Mouse (Mus musculus) liver, embryonic 11.5 days (tissue): ENCODE data around the gene Akap6. TPM values are rescaled to one million over a fixed set of nuclear protein-coding genes. Genes with fewer than 3 reads are reported as not detected.

Source experiments
- ATAC-seq: fragments of 200-750 bp; cut with Nextera tagmentation; replicated peaks from 2 replicates; pipeline ENCODE4 v1.8.0; 2017; ENCODE audit warnings: moderate number of reproducible peaks, mild to moderate bottlenecking, moderate TSS enrichment, moderate library complexity; ENCODE audit not compliant: low FRiP score
- DNase-seq: peaks from one replicate; pipeline ENCODE4 v3.0.0-alpha.2; 2017; ENCODE audit warnings: low spot score
- H3K27ac ChIP-seq: fragments of 300-500 bp; sonication (generic); 2 replicates; pipeline ENCODE4 v1.5.1; 2014; ENCODE audit warnings: mild to moderate bottlenecking, low read depth, low read length, control low read depth
- H3K27me3 ChIP-seq: fragments of 300-500 bp; sonication (generic); replicated peaks from 2 replicates; pipeline ENCODE4 v1.6.1; 2014; ENCODE audit warnings: low read length, mixed read lengths; ENCODE audit not compliant: control insufficient read depth, insufficient read depth
- H3K36me3 ChIP-seq: fragments of 300-500 bp; sonication (generic); 2 replicates; pipeline ENCODE4 v1.6.1; 2014; ENCODE audit warnings: mild to moderate bottlenecking, low read length, moderate library complexity, mixed read lengths; ENCODE audit not compliant: control insufficient read depth, insufficient read depth
- H3K4me1 ChIP-seq: fragments of 300-500 bp; sonication (generic); replicated peaks from 2 replicates; pipeline ENCODE4 v1.6.1; 2014; ENCODE audit warnings: low read length, mixed read lengths; ENCODE audit not compliant: control insufficient read depth, insufficient read depth
- H3K4me2 ChIP-seq: fragments of 300-500 bp; sonication (generic); 2 replicates; pipeline ENCODE4 v1.6.1; 2014; ENCODE audit warnings: mild to moderate bottlenecking, control low read depth, moderate library complexity
- H3K4me3 ChIP-seq: fragments of 300-500 bp; sonication (generic); 2 replicates; pipeline ENCODE4 v1.5.1; 2014; ENCODE audit warnings: low read depth, low read length, control low read depth
- H3K9ac ChIP-seq: fragments of 300-500 bp; sonication (generic); 2 replicates; pipeline ENCODE4 v1.6.1; 2014; ENCODE audit warnings: low read depth, low read length, control low read depth
- H3K9me3 ChIP-seq: fragments of 300-500 bp; sonication (generic); 2 replicates; pipeline ENCODE4 v1.6.1; 2016; ENCODE audit warnings: low read length, inconsistent platforms, mixed read lengths; ENCODE audit not compliant: control insufficient read depth
- WGBS: fragments of 180-500 bp; shearing (Covaris S2); extraction: QIAGEN DNeasy Blood & Tissue Kit; methylation state at CpG from one replicate; pipeline ENCODE4 v1.1.7; 2014; 5-methylcytosine and 5-hydroxymethylcytosine counted together
- polyA plus RNA-seq: library from polyadenylated mRNA; unstranded; fragments of >200 nt; fragmentation: Nextera tagmentation; extraction: Ambion mirVana; gene quantifications from 2 replicates; pipeline ENCODE4 v1.2.1, GENCODE M21; 2014

Akap6 gene
- polyA plus RNA-seq, 1 experiment from 2014 or later = 0.10 TPM

DNA sequence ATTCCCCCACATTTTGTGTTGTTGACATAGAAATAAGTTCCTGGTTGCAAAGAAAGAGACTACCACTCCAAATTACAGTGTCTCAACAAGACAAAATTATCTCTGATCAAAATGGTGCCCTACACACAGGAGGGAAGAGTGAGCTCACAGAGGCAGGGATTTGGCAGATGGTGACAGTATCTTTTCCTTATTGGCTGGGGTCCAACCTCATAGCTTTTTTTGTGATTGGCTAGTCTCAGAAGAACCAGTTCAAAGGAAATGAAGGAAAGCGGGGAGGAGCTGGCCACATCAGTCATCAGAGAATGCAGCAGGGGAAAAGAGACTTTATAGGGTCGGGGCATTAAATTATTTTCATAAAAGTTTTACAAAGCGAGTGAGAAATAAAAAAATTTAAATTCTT is 386.6 kb downstream of the Akap6 start:
- Histone ChIP-seq H3K4me3 (no peak overlapping the region), H3K27me3 (no peaks in the 10 kb centered on the region), H3K36me3 (no peaks in the 10 kb centered on the region), H3K9ac (no peak overlapping the region), H3K4me2 (no peak overlapping the region), H3K27ac (no peak overlapping the region), H3K4me1 (no peaks in the 10 kb centered on the region), H3K9me3 (no peaks in the 10 kb centered on the region)
- ATAC-seq (no peak), DNase-seq (no peak)
- 83% methylated on average over 3 of the region's 3 CpGs for WGBS

DNA sequence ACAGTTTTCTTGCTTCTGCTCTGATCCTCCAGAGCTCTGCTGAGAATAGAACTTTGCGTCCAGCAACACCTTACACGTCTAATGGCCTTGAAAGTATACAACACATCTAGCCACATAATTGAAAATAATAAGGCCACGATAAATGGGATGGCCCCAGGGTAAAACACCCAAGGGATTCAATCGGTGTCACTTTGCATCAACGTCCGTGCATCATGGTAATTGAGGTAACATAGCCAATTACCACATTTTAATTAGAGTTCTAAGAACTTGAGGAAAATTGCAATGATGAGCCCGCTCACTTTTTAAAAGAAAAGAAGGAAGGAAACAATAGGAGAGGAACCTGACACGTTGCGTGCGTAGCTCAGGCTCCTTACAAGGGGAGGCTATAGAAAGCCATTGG is 413.1 kb downstream of the Akap6 start:
- no peak overlapping the region for H3K9ac ChIP-seq
- no peaks in the 10 kb centered on the region for H3K4me1 ChIP-seq
- no peaks in the 10 kb centered on the region for H3K36me3 ChIP-seq
- DNase-seq (no peak), ATAC-seq (no peak)
- no peak overlapping the region for H3K4me2 ChIP-seq
- H3K9me3 ChIP-seq = no peaks in the 10 kb centered on the region
- H3K27me3 ChIP-seq = no peaks in the 10 kb centered on the region
- no peak overlapping the region for H3K27ac ChIP-seq
- whole genome bisulfite sequencing = 85% methylated on average over 10 of the region's 10 CpGs
- no peak overlapping the region for H3K4me3 ChIP-seq

DNA sequence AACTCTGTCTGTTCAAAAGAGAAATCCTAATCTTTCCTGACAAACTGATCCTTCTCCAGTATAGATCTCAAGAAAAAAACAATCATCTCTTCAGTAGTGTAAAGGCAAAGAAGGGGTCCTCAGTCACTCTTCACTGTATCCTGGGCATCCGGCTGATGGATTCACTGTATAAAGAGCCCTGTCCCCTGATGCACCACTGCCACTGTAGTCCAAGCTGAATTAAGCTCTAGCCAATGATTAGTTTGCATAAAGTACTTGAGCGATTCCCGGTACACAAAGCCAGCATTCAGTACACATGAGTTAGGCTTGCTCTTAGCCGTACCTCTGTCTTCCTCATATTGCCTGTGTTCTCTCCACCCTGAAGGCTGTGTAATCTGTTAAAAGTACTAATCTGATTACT is 420.2 kb downstream of the Akap6 start:
- ATAC-seq (no peak), DNase-seq (no peak)
- Histone ChIP-seq H3K4me1 (no peaks in the 10 kb centered on the region), H3K9me3 (no peaks in the 10 kb centered on the region; the same call in 1 of the 2 replicates), H3K9ac (no peak overlapping the region), H3K27me3 (no peaks in the 10 kb centered on the region), H3K36me3 (no peaks in the 10 kb centered on the region), H3K4me2 (no peak overlapping the region), H3K4me3 (no peak overlapping the region), H3K27ac (no peak overlapping the region)
- 57% methylated on average over 4 of the region's 4 CpGs for WGBS

DNA sequence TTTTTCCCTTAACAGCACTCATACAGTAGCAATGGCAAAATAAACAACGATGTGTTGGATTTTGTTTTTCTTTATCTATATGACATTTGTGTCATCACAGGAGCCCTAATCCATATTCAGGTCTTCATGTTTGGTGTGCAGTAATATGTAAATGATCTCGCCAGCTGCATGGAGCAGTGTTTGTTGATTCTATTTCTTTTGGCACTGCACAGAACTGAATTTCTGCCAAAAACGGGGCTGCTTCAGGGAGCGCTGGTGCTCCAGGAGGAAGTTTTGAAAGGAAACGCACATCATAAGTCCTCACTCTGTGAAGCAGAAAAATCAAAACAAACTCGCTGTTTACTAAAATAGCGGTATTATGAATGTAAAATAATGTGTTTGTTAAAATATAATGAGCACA is 424.9 kb downstream of the Akap6 start:
- no peak overlapping the region for H3K27ac ChIP-seq
- H3K27me3 ChIP-seq = no peaks in the 10 kb centered on the region
- H3K4me1 ChIP-seq = no peaks in the 10 kb centered on the region
- DNase-seq (no peak), ATAC-seq (no peak)
- H3K4me2 ChIP-seq = no peak overlapping the region
- H3K9me3 ChIP-seq = no peaks in the 10 kb centered on the region; the same call in 1 of the 2 replicates
- 75% methylated on average over 7 of the region's 7 CpGs for WGBS
- H3K36me3 ChIP-seq = no peaks in the 10 kb centered on the region
- H3K4me3 ChIP-seq = no peak overlapping the region
- no peak overlapping the region for H3K9ac ChIP-seq

DNA sequence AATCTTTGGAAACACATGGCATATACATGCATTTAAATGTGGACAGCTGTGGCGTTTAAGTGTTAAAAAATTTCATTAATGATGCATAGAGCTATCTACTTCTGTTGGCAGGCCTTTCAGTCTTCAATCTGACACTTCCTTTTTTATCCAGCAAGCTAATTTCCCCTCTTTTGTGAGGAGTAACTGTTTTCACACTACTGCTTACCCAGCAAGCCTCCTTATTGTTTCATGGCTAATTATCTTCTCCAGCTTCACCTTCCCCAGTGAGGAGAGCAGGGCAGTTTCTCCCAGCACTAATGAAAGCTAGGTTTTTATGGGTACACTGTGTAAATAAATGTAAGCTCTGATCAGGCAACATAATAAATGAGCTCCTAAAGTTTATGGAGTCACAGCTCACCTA is 425.5 kb downstream of the Akap6 start:
- Histone ChIP-seq H3K4me3 (no peak overlapping the region), H3K4me1 (no peaks in the 10 kb centered on the region), H3K9ac (no peak overlapping the region), H3K36me3 (no peaks in the 10 kb centered on the region), H3K4me2 (no peak overlapping the region), H3K27me3 (no peaks in the 10 kb centered on the region), H3K27ac (no peak overlapping the region), H3K9me3 (no peaks in the 10 kb centered on the region; the same call in 1 of the 2 replicates)
- WGBS = 59% methylated on average over 1 of the region's 1 CpGs
- DNase-seq (no peak), ATAC-seq (no peak)

DNA sequence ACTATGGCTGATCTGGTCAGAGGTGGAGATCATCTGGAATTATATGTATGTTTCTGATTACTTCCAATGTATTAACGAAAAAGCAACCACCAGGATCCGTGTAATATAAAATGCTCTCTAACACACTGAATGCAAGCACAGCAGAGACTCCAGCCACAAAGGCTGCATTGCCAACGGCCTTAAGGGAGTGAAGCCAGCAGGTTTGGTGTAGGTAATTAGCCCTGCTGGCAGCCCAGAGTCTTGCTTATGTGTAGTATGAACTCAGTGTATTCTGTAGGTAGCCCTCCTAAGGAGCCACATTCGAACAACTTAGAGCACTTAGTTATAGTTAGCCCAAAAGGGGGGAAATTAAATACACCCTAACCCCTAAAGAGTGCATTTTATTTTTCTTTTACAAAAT is 426.1 kb downstream of the Akap6 start:
- H3K27me3 ChIP-seq = no peaks in the 10 kb centered on the region
- H3K4me1 ChIP-seq = no peaks in the 10 kb centered on the region
- no peak overlapping the region for H3K4me2 ChIP-seq
- no peak overlapping the region for H3K27ac ChIP-seq
- 77% methylated on average over 4 of the region's 4 CpGs for WGBS
- no peak overlapping the region for H3K4me3 ChIP-seq
- DNase-seq = no peak
- H3K9ac ChIP-seq = no peak overlapping the region
- H3K36me3 ChIP-seq = no peaks in the 10 kb centered on the region
- no peaks in the 10 kb centered on the region; the same call in 1 of the 2 replicates for H3K9me3 ChIP-seq
- ATAC-seq = no peak

DNA sequence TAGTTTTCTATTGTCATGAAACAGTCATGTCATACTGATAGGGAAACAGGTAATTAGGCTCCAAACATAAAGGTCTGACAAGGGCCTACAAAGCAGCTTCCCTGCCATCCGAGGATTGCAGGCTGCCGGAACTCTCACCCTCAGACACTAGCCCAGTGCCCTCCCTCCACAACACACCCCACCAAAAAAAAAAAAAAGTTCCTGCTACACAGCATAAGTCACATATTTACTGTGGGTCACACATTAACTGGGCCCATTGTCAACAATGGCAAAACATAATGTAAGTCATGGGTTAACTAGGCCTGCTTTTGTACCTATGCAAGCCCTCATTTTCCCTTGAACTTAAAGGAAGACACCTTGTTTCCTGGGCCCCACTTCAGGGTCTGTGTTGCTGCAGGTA is 435.0 kb downstream of the Akap6 start:
- no peak for ATAC-seq
- H3K27ac ChIP-seq = no peak overlapping the region
- no peaks in the 10 kb centered on the region for H3K4me1 ChIP-seq
- no peak for DNase-seq
- H3K4me2 ChIP-seq = no peak overlapping the region
- H3K27me3 ChIP-seq = no peaks in the 10 kb centered on the region
- H3K9me3 ChIP-seq = no peaks in the 10 kb centered on the region
- no peak overlapping the region for H3K4me3 ChIP-seq
- H3K9ac ChIP-seq = no peak overlapping the region
- no peaks in the 10 kb centered on the region for H3K36me3 ChIP-seq
- 79% methylated on average over 2 of the region's 2 CpGs for WGBS

DNA sequence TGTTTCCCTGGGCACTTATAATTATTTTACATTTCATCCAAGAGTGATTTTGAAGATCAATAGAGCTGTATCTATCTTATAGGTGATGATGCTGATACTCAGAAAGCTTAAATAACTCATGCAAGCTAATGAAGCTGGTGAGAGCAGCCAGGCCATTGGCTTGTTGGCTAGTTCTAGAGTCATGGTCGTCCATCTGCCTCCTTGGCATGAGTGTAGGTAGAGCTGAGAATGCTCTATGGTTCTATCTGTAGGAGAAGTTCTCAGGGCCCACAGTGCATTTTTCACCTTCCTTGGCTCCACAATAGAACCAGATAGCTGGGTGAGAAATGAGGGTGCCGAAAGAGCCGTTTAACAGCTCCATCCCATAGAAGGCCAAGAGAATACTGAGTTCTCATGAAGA is 438.1 kb downstream of the Akap6 start:
- H3K36me3 ChIP-seq = no peaks in the 10 kb centered on the region
- DNase-seq (no peak), ATAC-seq (no peak)
- no peak overlapping the region for H3K4me3 ChIP-seq
- H3K4me2 ChIP-seq = no peak overlapping the region
- H3K27ac ChIP-seq = no peak overlapping the region
- no peak overlapping the region for H3K9ac ChIP-seq
- no peaks in the 10 kb centered on the region for H3K27me3 ChIP-seq
- no peaks in the 10 kb centered on the region for H3K4me1 ChIP-seq
- no peaks in the 10 kb centered on the region for H3K9me3 ChIP-seq
- WGBS = 78% methylated on average over 3 of the region's 3 CpGs

DNA sequence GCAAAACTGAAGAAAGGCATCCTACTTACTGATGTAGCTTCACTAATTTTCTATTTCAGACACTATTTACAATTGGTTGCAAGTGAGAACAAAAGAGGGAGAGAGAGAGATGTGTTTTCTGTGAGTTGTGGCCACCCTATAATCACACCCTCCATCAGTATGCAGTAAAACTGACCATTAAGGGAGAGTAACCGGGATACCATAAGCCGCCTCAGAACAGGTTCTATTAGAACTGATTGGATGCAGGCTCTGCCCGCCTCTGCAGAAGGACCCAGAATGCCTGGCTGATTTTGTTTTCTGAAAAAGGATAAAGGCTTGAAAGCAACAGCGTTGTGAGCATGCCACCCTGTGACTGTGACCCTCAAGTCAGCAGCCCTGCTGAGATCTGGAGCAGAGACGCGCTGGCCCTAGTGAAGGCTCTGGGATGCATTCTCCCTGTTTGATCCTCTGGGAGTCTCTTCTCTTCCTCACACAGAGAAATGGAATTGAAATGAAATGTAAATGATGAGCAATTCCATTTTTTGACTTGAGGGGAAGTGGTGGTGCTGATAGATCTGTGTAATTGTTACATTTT is 445.0 kb downstream of the Akap6 start:
- H3K4me2 ChIP-seq = no peak overlapping the region
- no peaks in the 10 kb centered on the region for H3K36me3 ChIP-seq
- WGBS = 89% methylated on average over 6 of the region's 6 CpGs
- no peak overlapping the region for H3K4me3 ChIP-seq
- H3K9me3 ChIP-seq = no peaks in the 10 kb centered on the region
- H3K9ac ChIP-seq = no peak overlapping the region
- H3K27ac ChIP-seq = no peak overlapping the region
- no peak for DNase-seq
- no peaks in the 10 kb centered on the region for H3K27me3 ChIP-seq
- no peaks in the 10 kb centered on the region; the same call in 1 of the 2 replicates for H3K4me1 ChIP-seq
- ATAC-seq = no peak
